Mouse (Mus musculus): ENCODE data around the gene Ccdc150. TPM values are rescaled to one million over a fixed set of nuclear protein-coding genes. Genes with fewer than 3 reads are reported as not detected.

The Ccdc150 gene
- total RNA-seq, 1 experiment from 2014 or later = 0.37 TPM

Other genes starting within 250 kb of the Ccdc150 start
- gene Hecw2, start 55.5 kb upstream of the Ccdc150 start, total RNA-seq (2017) = not detected in 2 replicates
- 22.9 and 23.1 TPM in 2 replicates for gene Gtf3c3, start 188.3 kb downstream of the Ccdc150 start, total RNA-seq (2017)

All from common myeloid progenitor, adult 5-6 weeks (primary cell).